Mouse (Mus musculus) ovary, postnatal 10 days (tissue): Measurements from ENCODE around the gene Gm45233.

Source experiments
- DNase-seq: peaks from one replicate; pipeline ENCODE4 v3.0.0; 2022; ENCODE audit warnings: low spot score

Gene Gm45233

DNA sequence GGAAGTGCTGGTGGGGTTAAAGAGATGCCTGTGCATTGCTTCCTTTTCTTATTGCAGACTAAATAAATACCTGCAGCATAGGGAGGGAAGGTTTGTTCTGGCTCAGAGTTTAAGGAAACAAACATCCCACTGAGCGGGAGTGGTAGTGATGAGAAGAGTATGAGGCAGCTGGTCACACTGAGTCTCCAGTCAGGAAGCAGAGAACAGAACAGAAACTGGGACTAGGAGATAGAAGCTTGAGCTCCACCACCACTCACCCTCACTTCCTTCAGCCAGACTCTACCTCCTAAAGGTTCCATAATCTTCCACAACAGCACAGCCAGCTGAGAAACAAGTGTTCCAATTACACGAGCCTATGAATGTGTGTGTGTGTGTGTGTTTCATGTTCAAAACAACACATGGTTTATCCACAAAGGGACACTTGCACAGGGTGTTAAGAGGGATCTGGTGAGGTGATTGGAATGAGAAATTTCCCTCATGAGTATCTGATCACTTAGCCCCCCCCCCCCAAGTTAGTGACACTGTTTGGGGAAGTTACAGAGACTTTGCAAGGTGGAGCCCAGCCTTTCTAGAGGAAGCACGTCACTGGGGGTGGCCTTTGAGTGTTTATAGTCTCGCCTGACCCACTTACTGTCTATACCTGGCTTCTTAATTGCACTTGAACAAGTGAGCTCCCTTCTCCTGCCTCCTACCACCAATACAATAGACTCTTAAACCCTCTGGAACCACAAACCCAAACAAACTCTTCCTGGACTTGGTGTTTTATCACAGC is 68.0 kb downstream of the Gm45233 start:
- no peak for DNase-seq

DNA sequence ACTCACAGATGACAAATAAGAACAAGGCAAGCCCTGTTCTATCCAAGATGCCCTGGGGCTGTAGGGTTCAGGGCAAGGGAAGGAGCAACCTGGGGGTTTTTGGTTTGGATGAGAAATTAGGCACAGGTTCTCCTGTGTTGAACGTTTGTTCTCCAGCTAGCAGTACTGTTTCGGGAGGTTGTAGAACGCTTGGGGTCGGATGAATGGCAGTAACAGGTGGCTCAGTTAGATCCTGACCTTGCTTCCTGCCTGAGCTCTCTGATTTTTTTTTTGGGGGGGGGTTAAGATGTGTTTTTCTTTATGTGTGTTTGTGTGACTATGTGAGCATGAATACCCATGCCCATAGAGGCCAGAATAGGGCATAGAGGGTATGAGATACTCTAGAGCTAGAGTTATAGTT is 68.6 kb downstream of the Gm45233 start:
- DNase-seq, result no peak
